Mouse (Mus musculus): ENCODE results near the gene Snx1. TPM values are rescaled to one million over a fixed set of nuclear protein-coding genes. Genes with fewer than 3 reads are reported as not detected.

The Snx1 gene
- total RNA-seq, 2 experiments from 2014 or later, result 39.3 to 40.4 TPM

- peak; percentile 22 for DNase-seq
Observed at GRCm38 (mm10) chr9:66125543-66126455, 588 bp downstream of the Snx1 start.

- peak; percentile 98 for DNase-seq
Observed at GRCm38 (mm10) chr9:66124681-66125542, 1.5 kb downstream of the Snx1 start.

DNA sequence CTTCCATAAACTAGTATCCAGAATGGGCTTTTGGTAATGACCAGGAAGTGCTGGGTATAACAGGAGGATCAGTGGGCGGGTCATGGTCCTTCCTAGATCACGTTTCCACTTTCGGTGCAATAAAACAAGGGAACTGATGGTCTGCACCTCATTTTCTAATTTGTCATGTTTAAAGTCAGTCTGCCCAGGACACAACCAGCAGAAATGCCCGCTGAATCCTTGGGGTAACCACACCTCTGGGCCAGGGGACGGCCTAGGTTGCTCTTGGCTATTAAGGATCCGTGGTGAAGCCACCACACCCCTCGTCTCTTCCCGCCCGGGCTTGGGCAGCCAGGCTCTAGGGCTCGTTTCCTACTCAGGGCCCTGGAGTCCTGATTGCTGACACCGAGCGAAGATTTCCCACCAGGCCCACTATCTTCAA is 2.3 kb downstream of the Snx1 start:
- DNase-seq, result no peak

DNA sequence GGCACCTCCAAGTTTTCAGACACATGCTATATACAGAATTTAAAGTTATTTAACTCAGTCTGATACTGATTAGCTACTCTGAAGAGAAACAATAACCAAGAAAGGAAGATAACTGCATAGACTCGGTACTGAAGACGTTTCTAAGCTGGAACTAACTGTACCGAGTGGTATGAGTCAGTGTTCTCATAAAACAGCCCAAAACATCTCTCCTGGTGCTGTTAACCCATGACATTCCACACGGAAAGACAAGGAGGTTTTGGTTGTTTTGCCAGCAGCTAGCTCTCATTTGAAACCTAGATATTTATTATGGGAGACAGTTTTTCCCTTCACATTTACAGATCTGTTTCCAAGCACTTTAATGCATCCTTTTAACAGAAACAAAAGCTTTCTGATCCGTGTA is 2.7 kb downstream of the Snx1 start:
- no peak for DNase-seq

DNA sequence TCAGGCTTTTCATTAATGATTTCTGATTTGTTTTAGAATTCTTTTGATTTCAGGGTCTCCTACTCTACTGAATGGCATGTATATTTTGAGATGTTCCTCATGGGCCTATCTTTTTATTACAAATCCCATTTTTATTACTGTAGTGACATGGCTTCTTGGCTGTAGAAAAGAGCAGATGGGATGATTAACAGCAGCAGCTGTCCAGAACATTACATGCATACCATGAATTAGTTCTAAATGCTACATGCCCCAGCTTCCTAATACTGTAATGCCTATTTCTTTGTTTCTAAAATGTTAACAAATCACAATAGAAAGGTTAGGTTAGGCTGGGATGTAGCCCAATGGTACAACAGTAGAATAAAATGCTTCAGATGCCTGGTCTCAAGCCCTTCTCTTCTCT is 5.0 kb downstream of the Snx1 start:
- no peak for DNase-seq

DNA sequence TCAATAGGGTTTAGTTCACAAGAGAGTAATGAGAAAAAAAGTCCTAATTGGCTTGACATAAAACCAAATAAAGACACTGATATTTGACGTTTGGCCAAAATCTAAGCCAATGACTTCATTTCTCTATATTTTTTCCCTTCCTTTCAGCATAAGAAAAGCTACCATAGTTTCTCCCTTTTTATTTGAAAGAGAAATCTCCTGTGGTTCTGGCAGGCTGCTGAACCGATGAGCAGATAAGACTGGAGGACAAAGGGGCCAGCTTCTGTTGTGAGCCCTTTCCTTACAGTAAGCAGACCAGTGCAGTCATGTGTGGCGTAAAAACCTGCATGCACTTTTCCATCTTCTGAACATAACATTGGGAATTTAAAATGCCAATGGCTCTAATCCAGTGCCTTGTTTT is 5.4 kb downstream of the Snx1 start:
- DNase-seq, result no peak

- DNase-seq, result no peak
Observed at GRCm38 (mm10) chr9:66120106-66120505, 6.3 kb downstream of the Snx1 start.

GRCm38 (mm10) chr9:66119498-66119897 is 6.9 kb downstream of the Snx1 start:
- DNase-seq, result no peak

GRCm38 (mm10) chr9:66116890-66117289 is 9.5 kb downstream of the Snx1 start:
- DNase-seq, result peak; percentile 12

GRCm38 (mm10) chr9:66114341-66114740 is 12.0 kb downstream of the Snx1 start:
- DNase-seq, result no peak

DNA sequence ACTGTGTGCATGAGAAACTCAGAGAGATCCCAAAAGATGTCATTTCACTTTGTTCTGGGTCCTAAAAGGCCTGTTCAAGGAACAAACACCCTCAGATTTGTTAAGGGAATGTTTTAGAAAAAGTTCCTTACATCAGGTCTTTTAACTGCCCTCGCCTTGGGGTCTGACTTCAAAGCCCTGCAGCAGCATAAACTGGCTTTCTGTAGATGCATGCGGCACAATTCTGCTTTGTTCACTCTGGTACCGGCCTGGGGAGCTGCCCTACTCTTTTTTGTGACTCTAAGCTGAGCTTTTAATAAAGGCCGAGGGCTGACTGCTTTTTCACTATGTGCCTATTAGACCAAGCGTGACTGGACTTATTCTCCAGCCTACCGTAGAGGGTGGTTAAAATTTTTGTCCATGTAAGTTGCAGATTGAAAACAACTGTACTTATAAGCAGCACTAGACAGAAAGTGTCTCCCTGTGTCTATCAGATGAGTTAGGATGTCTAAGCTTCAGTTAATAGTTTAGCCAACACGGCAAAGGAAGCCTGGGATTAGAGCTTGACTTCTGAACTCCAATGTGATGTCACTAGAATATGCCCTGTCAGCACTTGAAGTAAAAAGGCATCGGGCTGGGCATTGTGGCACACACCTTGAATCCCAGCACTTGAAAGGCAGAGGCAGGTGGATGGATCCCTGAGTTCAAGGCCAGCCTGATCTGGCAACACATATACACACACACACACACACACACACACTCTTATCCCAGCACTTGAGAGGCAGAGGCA is 15.6 kb downstream of the Snx1 start:
- DNase-seq, result no peak

DNA sequence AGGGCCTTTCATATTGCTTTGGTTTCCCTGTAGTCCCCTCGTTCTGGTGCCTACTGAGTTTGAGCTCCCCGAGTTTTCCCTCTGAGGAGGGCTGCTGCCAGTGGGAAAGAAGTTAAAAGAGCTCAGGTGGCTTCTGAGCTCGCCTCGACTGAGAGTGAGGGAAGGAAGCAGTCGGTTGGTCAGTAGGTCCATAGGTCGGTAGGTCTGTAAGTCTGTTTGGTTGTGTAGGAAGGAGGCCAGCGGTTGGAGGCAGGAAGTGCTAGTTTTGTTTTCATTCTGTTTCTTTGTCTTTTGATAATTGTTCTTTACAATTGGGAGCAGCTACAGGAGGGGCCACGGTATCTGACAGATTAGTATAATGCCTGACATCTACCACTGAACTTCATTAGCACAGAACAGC is 16.3 kb downstream of the Snx1 start:
- no peak for DNase-seq

DNA sequence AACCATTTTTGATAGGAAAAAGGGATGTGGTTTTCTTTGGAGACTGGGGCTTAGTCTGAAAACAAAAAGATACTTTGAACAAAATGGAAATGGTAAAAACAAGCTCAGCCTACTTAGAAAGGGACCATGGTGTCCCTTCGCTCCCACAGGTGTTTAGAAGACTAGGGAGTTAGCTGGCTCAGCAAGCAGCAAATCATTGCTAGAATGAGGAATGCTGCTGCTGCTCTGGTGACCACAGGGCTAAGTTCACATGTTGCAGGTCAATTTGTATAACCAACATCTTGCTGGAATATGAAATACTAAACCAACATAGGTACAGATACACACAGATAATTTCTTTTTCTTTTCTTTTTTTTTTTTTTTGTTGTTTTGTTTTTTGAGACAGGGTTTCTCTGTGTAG is 16.8 kb downstream of the Snx1 start:
- DNase-seq, result no peak

DNA sequence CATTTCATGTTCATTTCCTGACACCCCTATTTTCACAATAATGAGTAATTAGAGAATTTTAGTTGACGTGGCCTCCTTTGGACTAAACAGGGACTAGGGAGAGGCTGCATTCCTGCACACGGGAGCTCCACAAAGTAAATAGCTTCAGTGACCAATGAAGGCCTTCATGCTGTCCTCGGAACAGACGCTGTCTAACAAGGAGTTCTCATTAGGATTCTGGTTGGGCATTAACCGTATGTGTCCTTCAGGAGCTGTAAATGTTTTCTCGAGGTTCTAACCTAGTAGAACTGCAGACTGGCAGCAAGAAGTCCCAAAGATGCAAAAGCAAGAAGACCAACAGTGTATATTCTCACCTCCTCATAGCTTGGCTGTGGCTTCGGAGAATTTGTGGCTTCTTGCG is 21.2 kb downstream of the Snx1 start:
- no peak for DNase-seq

- no peak for DNase-seq
Observed at GRCm38 (mm10) chr9:66104601-66105000, 21.8 kb downstream of the Snx1 start.

DNA sequence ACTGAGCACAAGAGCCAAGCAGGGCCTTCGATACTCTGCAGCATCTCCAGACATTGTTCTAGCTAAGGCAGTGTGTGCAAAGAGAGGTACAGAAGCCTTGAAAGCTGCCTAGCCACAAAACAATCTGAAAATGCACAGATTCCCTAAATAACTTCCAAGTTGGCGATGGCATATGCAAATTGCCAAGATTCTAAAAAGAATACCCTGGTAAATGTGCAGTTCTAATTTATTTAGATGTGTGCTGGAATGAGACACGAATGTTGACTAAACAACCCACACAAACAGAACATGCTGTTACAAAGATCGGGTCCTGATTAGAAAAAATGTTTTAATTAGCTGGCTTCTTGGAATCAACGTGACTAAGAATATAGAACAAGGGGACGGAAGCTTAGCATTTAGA is 23.7 kb downstream of the Snx1 start:
- no peak for DNase-seq

DNA sequence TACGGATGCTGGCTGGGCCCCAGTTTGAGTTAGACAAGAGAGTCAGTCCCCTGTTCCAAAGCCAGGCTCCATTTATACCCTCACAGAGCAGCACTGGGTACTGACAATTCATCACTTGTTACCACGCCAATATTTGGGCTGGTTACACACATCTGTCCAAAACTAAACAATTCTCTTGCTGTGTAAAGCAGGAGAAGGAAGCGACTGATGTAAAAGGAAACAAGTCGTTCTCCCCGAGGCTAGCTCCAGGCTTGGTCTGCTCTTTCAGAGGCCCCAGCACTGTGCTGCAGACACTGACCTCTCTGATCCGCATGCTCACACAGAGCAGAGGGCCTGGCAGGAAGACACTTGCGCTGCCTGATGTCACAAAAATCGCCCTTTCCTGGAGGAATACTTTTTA is 24.8 kb downstream of the Snx1 start:
- no peak for DNase-seq

DNA sequence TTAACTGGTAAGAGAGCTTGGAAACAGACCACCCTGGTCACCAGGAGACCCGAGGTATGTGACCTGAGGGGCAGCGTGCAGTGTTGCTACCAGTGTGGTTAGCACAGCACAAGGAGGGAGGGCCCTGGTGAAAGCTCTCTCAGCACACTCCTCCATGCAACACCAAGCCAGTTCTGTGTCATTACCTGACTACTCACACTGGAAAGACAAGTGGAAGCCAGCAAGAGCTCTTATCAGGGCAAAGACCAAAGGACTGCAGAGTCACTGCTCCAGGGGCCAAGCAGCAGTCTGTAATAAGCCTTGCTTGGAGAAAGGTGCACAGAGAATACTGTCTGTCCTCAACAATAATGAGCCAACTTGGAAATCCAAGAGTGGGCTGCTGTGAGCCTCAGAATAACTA is 33.7 kb downstream of the Snx1 start:
- DNase-seq, result no peak

DNA sequence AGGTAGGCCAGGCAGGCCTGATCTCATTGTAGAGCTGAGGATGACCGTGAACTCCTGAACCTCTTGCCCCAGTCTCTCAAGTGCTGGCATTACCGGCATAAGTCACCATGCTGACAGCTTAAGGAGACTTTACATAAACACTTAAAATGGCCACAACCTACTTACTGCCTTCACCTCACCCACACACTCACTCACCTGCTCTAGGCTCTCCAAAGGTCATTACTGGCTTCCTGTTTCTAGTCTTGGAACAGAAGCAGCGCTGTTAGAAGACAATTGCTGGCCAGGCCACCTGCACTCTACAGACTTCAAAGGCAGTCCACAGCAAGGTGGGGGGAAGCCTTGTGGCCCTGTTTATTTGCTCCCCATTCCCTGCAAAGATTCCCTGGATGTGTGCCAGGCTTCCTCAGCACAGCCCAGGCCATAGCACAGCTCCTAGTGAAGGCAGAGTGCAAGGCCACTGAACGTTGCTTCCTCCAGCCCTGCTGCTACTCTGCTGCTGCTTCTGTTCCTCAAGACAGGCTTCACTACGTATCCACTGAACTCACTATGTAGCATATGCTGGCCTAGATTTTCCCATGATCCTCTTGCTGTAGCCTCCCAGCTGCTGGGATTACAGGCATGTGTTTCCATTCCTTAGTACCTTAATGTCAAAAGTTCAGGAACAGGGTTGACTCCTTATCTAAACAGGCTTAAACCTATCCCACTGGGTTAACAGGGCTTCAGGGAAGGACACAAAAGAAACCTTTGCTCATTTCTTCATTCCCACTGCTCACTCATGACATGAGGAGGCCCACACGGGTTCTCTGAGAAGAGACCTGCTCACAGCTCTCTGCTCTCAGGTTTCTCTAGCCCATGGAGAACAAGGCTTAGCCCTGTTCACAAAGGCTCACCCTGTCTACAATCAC is 34.8 kb downstream of the Snx1 start:
- no peak for DNase-seq

GRCm38 (mm10) chr9:66090593-66091244 is 35.7 kb downstream of the Snx1 start:
- no peak for DNase-seq

DNA sequence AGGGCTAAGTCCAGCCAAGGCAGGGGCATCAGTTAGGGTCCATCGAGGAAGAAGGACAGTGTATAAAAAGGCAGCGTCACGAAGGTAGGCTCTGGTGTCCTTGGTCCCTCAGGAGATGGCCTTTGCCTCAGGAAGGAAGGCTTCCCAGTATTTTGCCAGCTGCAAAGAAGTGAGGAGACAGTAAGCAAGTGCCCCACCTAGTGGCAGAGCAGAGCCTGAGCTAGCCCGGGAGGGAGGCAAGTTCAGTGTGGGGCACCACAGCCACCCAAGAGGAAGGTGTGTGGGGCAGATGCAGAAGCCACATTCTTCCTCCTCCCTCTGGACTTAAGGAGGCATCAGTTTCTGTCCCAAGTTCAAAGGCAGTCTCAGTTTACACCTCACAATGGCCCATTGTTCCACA is 38.0 kb downstream of the Snx1 start:
- peak; percentile 70 for DNase-seq
